Mouse (Mus musculus): Measurements from ENCODE around the gene Tmco3. TPM values are rescaled to one million over a fixed set of nuclear protein-coding genes. Genes with fewer than 3 reads are reported as not detected.

Gene Tmco3
- total and polyA plus RNA-seq, 3 experiments, result 27.1 to 44.8 (median 35.5) TPM

Other genes starting within 250 kb of the Tmco3 start
- gene Proz, start 227.3 kb upstream of the Tmco3 start, total RNA-seq (2021), result under 1 TPM in 1 of 2 experiments, not detected in 1; 0.75 TPM
- gene Proz, start 227.3 kb upstream of the Tmco3 start, polyA plus RNA-seq (2012; rRNA removed), result 0.16 TPM in 1 of 2 replicates, not detected in the other
- gene Pcid2, start 182.7 kb upstream of the Tmco3 start, total RNA-seq (2021), result 10 to 100 TPM; 22.1 to 23.7 TPM
- 27.2 and 28.3 TPM in 2 replicates for gene Pcid2, start 182.7 kb upstream of the Tmco3 start, polyA plus RNA-seq (2012; rRNA removed)
- gene Cul4a, start 182.6 kb upstream of the Tmco3 start, total RNA-seq (2021), result 100 to 1,000 TPM; 108 to 127 TPM
- 123 and 132 TPM in 2 replicates for gene Cul4a, start 182.6 kb upstream of the Tmco3 start, polyA plus RNA-seq (2012; rRNA removed)
- gene Lamp1, start 129.0 kb upstream of the Tmco3 start, total RNA-seq (2021), result 100 to 1,000 TPM; 476 to 520 TPM
- gene Lamp1, start 129.0 kb upstream of the Tmco3 start, polyA plus RNA-seq (2012; rRNA removed), result 336 and 366 TPM in 2 replicates
- 10 to 100 TPM; 10.8 to 16.4 TPM for gene Grtp1, start 87.6 kb upstream of the Tmco3 start, total RNA-seq (2021)
- 10.1 and 12.5 TPM in 2 replicates for gene Grtp1, start 87.6 kb upstream of the Tmco3 start, polyA plus RNA-seq (2012; rRNA removed)
- 1 to 10 TPM in 1 of 2 experiments, under 1 TPM in 1; 0.93 to 5.4 TPM for gene Adprhl1, start 34.0 kb upstream of the Tmco3 start, total RNA-seq (2021)
- 0.38 and 2.0 TPM in 2 replicates for gene Adprhl1, start 34.0 kb upstream of the Tmco3 start, polyA plus RNA-seq (2012; rRNA removed)
- gene Dcun1d2, start 59 bp upstream of the Tmco3 start, total RNA-seq (2021), result 10 to 100 TPM; 28.3 to 36.2 TPM
- 23.3 and 24.9 TPM in 2 replicates for gene Dcun1d2, start 59 bp upstream of the Tmco3 start, polyA plus RNA-seq (2012; rRNA removed)
- gene Tfdp1, start 50.6 kb downstream of the Tmco3 start, total RNA-seq (2021), result 10 to 100 TPM; 62.7 to 67.1 TPM
- gene Tfdp1, start 50.6 kb downstream of the Tmco3 start, polyA plus RNA-seq (2012; rRNA removed), result 12.6 and 15.3 TPM in 2 replicates
- gene Atp4b, start 108.6 kb downstream of the Tmco3 start, total RNA-seq (2021), result under 1 TPM in 1 of 2 experiments, not detected in 1; 0.69 TPM
- 0.43 and 1.2 TPM in 2 replicates for gene Atp4b, start 108.6 kb downstream of the Tmco3 start, polyA plus RNA-seq (2012; rRNA removed)
- gene Grk1, start 116.9 kb downstream of the Tmco3 start, total RNA-seq (2021), result not detected
- not detected in 2 replicates for gene Grk1, start 116.9 kb downstream of the Tmco3 start, polyA plus RNA-seq (2012; rRNA removed)
- 1 to 10 TPM in 1 of 2 experiments, under 1 TPM in 1; 0.49 to 1.4 TPM for gene Tmem255b, start 147.0 kb downstream of the Tmco3 start, total RNA-seq (2021)
- gene Tmem255b, start 147.0 kb downstream of the Tmco3 start, polyA plus RNA-seq (2012; rRNA removed), result 3.2 and 5.7 TPM in 2 replicates
- gene Gas6, start 206.3 kb downstream of the Tmco3 start, total RNA-seq (2021), result 100 to 1,000 TPM; 127 to 450 TPM
- gene Gas6, start 206.3 kb downstream of the Tmco3 start, polyA plus RNA-seq (2012; rRNA removed), result 260 and 429 TPM in 2 replicates